Mouse (Mus musculus): ENCODE data around the gene B3gnt5. TPM values are rescaled to one million over a fixed set of nuclear protein-coding genes. Genes with fewer than 3 reads are reported as not detected.
"Not testable (repeated sequence)": the region's sequence is repeated elsewhere in the genome, so short reads cannot be mapped to it uniquely, and the experiment has no call there.

Gene B3gnt5
- total RNA-seq (2021), result under 1 TPM; 0.57 to 0.92 TPM

- DNase-seq (ENCODE audit: low spot score in 2 of 2), result no peak
- intact Hi-C loops (cut with DNase I), result no loop called here
These were observed at the start of gene B3gnt5 for GRCm38 (mm10) chr16:19760074-19760473. TSS of gene B3gnt5 (plus strand) at chr16:19760208.

GRCm38 (mm10) chr16:19720959-19721358 lies 39.0 kb upstream of the B3gnt5 start:
- no peak for DNase-seq (ENCODE audit: low spot score in 2 of 2)
- intact Hi-C loops (cut with DNase I), result loop anchor here (5.0 to 10.0 kb wide), 2 partner anchors 466 to 584 kb away; partner anchors contain the start of gene Parl

GRCm38 (mm10) chr16:19724139-19724538 lies 35.9 kb upstream of the B3gnt5 start:
- intact Hi-C loops (cut with DNase I), result loop anchor here (5.0 to 10.0 kb wide), 2 partner anchors 463 to 581 kb away; partner anchors contain the start of gene Parl
- not testable (repeated sequence) for DNase-seq (ENCODE audit: low spot score in 2 of 2)

- DNase-seq (ENCODE audit: low spot score in 2 of 2), result no peak
- intact Hi-C loops (cut with DNase I), result no loop called here
These were observed 27.1 kb upstream of the B3gnt5 start for GRCm38 (mm10) chr16:19732896-19733295.

GRCm38 (mm10) chr16:19760505-19761496 lies 793 bp downstream of the B3gnt5 start:
- intact Hi-C loops (cut with DNase I), result no loop called here
- DNase-seq (ENCODE audit: low spot score in 2 of 2), result peak in 1 of 2 experiments; percentile 2

- no peak for DNase-seq (ENCODE audit: low spot score in 2 of 2)
- intact Hi-C loops (cut with DNase I), result no loop called here
These were observed 1.7 kb downstream of the B3gnt5 start for GRCm38 (mm10) chr16:19761691-19762090.

GRCm38 (mm10) chr16:19766107-19766506 lies 6.1 kb downstream of the B3gnt5 start:
- intact Hi-C loops (cut with DNase I), result no loop called here
- no peak for DNase-seq (ENCODE audit: low spot score in 2 of 2)

- intact Hi-C loops (cut with DNase I), result no loop called here
- DNase-seq (ENCODE audit: low spot score in 2 of 2), result no peak
These were observed 8.0 kb downstream of the B3gnt5 start for GRCm38 (mm10) chr16:19768046-19768445.

GRCm38 (mm10) chr16:19772013-19772412 lies 12.0 kb downstream of the B3gnt5 start:
- DNase-seq (ENCODE audit: low spot score in 2 of 2), result no peak
- intact Hi-C loops (cut with DNase I), result no loop called here

- no peak for DNase-seq (ENCODE audit: low spot score in 2 of 2)
- intact Hi-C loops (cut with DNase I), result no loop called here
These were observed 26.5 kb downstream of the B3gnt5 start for GRCm38 (mm10) chr16:19786386-19787090.

- intact Hi-C loops (cut with DNase I), result no loop called here
- no peak for DNase-seq (ENCODE audit: low spot score in 2 of 2)
These were observed 29.9 kb downstream of the B3gnt5 start for GRCm38 (mm10) chr16:19789914-19790313.

GRCm38 (mm10) chr16:19818801-19819200 lies 58.8 kb downstream of the B3gnt5 start:
- no peak for DNase-seq (ENCODE audit: low spot score in 2 of 2)
- intact Hi-C loops (cut with DNase I), result no loop called here

Other genes starting within 250 kb of the B3gnt5 start
- gene Olfr167, start 237.9 kb upstream of the B3gnt5 start, total RNA-seq (2021), result not detected
- gene Olfr168, start 224.7 kb upstream of the B3gnt5 start, total RNA-seq (2021), result not detected
- gene Olfr169, start 188.4 kb upstream of the B3gnt5 start, total RNA-seq (2021), result not detected
- gene Olfr170, start 148.3 kb upstream of the B3gnt5 start, total RNA-seq (2021), result not detected
- gene Olfr171, start 130.3 kb upstream of the B3gnt5 start, total RNA-seq (2021), result not detected
- under 1 TPM in 1 of 2 experiments, not detected in 1; 0.11 TPM for gene Lamp3, start 53.8 kb upstream of the B3gnt5 start, total RNA-seq (2021)
- gene Klhl6, start 222.8 kb downstream of the B3gnt5 start, total RNA-seq (2021), result 1 to 10 TPM; 1.1 to 2.3 TPM